Mouse (Mus musculus) heart, postnatal 14 days (tissue): ENCODE data around the gene Zfp689. TPM values are rescaled to one million over a fixed set of nuclear protein-coding genes. Genes with fewer than 3 reads are reported as not detected.
"Not testable (repeated sequence)": the region's sequence is repeated elsewhere in the genome, so short reads cannot be mapped to it uniquely, and the experiment has no call there.

Source experiments
- DNase-seq, 2 experiments: peaks; one replicate each; pipeline ENCODE4 v3.0.0; 2021 to 2022
- intact Hi-C: fragments of 180-260 bp; cut with DNase I; formaldehyde crosslinking; loops from one replicate; pipeline ENCODE4 v1.15.1; 2025
- long read RNA-seq, 2 experiments: library from polyadenylated mRNA; stranded (forward); transcript quantifications; one replicate each; pipeline ENCODE4 v2.0.0; 2021
- total RNA-seq, 2 experiments: library from RNA; stranded (reverse); gene quantifications; 2 replicates each; pipeline ENCODE4 v1.2.3; 2021

The Zfp689 gene
- total RNA-seq = 1 to 10 TPM; 1.4 to 1.6 TPM
- long read RNA-seq, experiment 1, transcript Zfp689-201 (3 exons, 3,621 nt) = major isoform, 5 of 7 reads
- long read RNA-seq, experiment 1, partial matches to known transcripts = 0 of 7 reads
- long read RNA-seq, experiment 1, other reads (novel, unspliced or antisense) = 2 of 7 reads
- long read RNA-seq, experiment 2, partial matches to known transcripts = 0 of 2 reads
- long read RNA-seq, experiment 2, other reads (novel, unspliced or antisense) = 0 of 2 reads

- intact Hi-C loops = no loop called here
- DNase-seq = peak; percentile 86 to 93
Observed at GRCm38 (mm10) chr7:127448521-127449300, at the start of gene Zfp689. Gene Zfp689, minus strand, starts transcription at chr7:127449158.

GRCm38 (mm10) chr7:127498407-127498806 lies 49.4 kb upstream of the Zfp689 start:
- intact Hi-C loops = loop anchor here (2.0 kb wide), 1 partner anchor 136 kb away; no protein-coding TSS in a partner anchor

GRCm38 (mm10) chr7:127497382-127497781 lies 48.4 kb upstream of the Zfp689 start:
- DNase-seq = no peak
- intact Hi-C loops = no loop called here

More at GRCm38 (mm10) chr7:127498407-127498806, 49.4 kb upstream of the Zfp689 start:
- peak; percentile 36 to 58 for DNase-seq

DNA sequence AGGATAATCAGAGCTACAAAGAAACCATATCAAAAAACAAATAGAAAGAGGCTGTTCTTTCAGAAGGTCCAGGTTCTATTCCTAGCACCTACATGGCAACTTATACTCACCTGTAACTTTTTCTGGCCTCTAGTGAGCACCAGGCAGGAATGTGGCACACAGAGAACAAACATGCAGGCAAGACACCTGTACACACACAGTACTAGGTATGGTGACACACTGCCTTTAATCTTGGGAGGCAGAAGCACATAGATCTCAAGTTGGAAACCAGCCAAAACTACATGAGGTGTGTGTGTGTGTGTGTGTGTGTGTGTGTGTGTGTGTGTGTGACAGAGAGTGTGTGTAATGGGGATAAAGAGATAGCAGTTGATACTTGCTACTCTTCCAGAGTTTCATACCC lies 45.7 kb upstream of the Zfp689 start:
- intact Hi-C loops = no loop called here

GRCm38 (mm10) chr7:127491846-127492245 lies 42.9 kb upstream of the Zfp689 start:
- intact Hi-C loops = no loop called here
- no peak for DNase-seq

More for the DNA sequence above, 45.7 kb upstream of the Zfp689 start:
- DNase-seq = no peak

DNA sequence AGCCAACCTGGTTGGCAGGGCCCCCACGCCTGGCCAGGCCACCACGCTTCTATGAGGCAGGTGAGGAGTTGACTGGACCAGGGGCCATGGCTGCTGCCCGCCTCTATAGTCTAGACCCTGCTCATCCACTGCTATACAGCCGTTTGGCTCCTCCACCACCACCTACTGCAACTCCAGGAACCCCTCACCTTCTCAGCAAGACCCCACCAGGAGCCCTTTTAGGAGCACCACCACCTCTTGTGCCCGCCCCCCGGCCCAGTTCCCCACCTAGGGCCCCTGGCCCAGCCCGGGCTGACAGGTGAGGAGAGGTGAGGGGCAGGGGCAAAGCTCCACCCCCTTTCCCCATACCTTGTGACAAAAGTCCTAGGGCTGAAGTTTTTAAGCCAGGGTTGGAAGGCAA lies 41.0 kb upstream of the Zfp689 start:
- intact Hi-C loops = no loop called here

DNA sequence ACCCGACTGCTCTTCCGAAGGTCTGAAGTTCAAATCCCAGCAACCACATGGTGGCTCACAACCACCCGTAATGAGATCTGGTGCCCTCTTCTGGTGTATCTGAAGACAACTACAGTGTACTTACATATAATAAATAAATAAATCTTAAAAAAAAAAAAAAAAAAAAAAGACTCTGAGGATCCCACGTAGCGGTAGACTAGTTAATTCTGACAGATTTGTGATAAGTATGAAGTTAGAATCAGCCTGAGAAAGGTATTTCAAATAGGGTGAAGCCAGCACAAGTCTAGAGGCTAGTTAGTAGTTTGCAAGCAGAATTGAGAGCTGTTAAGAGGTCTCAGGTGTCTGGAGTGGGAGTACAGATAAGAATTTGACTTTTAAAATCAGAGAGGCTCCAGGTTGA lies 39.4 kb upstream of the Zfp689 start:
- DNase-seq, intact Hi-C loops: not testable (repeated sequence)

More for the DNA sequence above, 41.0 kb upstream of the Zfp689 start:
- DNase-seq = no peak

GRCm38 (mm10) chr7:127485416-127485815 lies 36.5 kb upstream of the Zfp689 start:
- DNase-seq = no peak
- intact Hi-C loops = no loop called here

- DNase-seq = no peak
- intact Hi-C loops = loop anchor here (5.0 kb wide), 1 partner anchor 168 kb away; no protein-coding TSS in a partner anchor
Observed at GRCm38 (mm10) chr7:127480321-127480720, 31.4 kb upstream of the Zfp689 start.

- DNase-seq = peak in 1 of 2 experiments; percentile 34
- intact Hi-C loops = loop anchor here (5.0 to 10.0 kb wide), 2 partner anchors 167 to 685 kb away; partner anchors contain the start of genes Fam57b and Ppp4c
Observed at GRCm38 (mm10) chr7:127479318-127480225, 30.6 kb upstream of the Zfp689 start.

GRCm38 (mm10) chr7:127478635-127479317 lies 29.8 kb upstream of the Zfp689 start, which contains the start of gene Fbrs:
Gene Fbrs, plus strand, starts transcription at chr7:127479199.
- peak; percentile 98 for DNase-seq
- intact Hi-C loops = loop anchor here (10.0 kb wide), 1 partner anchor 684 kb away; the partner anchor contains the start of genes Fam57b and Ppp4c

DNA sequence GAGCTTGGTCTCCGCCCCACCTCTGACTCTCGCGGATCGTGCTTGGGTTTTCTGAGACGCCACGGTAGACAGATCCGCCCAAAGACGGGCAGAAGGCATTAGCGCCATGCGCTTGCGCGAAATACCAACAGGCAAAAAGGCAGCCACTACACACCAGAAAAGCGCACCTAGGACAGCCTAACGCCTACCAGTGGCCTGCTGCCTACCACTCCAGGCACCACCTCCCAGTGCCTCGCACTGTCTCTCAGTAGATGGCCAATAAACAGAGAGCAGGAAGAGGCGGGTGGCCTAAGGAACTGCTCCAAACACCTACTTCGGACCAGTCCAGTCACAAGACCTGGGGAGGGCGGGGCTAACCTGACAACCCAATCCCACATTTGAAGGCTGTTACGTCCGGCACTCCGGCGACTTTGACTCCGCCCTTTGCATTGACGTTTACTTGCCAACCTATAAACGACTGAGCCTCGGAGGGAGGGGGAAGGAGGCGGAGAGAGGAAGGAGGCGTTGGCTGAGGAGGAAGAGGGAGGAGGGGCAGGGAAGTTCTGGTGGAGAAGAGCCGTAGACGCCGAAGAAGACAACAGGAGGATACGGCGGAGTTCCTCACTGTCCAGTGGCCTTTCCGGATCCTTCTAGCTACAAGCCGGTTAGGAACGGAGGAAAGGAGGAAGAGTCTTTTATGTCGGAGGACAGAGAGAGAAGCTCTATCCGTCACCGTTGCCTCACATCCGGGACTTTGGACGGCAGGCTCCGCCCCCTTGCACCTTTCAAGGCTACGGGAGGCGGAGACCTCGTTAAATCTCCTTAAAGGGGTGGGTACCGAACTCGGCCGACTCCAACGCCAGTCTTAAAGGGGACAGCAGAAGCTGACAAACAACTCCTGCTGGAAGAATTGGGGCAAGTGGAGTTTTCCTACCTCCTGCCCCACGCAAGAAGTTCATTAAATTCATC lies 29.0 kb upstream of the Zfp689 start:
- intact Hi-C loops = loop anchor here (10.0 kb wide), 1 partner anchor 683 kb away; the partner anchor contains the start of genes Fam57b and Ppp4c
- peak; percentile 97 to 98 for DNase-seq

GRCm38 (mm10) chr7:127476855-127477254 lies 27.9 kb upstream of the Zfp689 start:
- intact Hi-C loops = loop anchor here (10.0 kb wide), 1 partner anchor 682 kb away; the partner anchor contains the start of genes Fam57b and Ppp4c
- DNase-seq = no peak

DNA sequence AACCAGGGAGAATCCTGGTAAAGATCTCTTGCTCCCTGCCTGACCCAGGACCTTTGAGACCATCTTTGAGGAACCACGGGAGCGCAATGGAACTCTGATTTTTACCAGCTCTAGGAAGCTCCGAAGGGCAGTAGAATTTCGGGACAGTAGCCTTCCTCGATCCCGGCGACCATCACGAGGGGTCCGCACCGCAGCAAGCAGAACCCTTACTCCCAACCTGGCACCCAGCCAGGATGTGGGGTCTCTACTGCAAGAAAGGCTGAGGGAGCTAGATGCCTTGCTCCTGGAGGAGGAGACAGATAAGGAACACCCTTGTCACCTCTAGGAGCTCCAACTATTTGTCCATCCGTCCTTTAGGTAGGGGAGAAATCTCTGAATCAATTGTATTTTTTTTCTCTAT lies 27.4 kb upstream of the Zfp689 start:
- no peak for DNase-seq
- intact Hi-C loops = loop anchor here (10.0 kb wide), 1 partner anchor 682 kb away; the partner anchor contains the start of genes Fam57b and Ppp4c

GRCm38 (mm10) chr7:127475186-127475740 lies 26.3 kb upstream of the Zfp689 start:
- intact Hi-C loops = loop anchor here (10.0 kb wide), 1 partner anchor 680 kb away; the partner anchor contains the start of genes Fam57b and Ppp4c
- DNase-seq = no peak

- DNase-seq = no peak
- intact Hi-C loops = loop anchor here (5.0 to 10.0 kb wide), 2 partner anchors 52 to 680 kb away; partner anchors contain the start of genes Fam57b, Ppp4c and Zfp688
Observed at GRCm38 (mm10) chr7:127474378-127475070, 25.6 kb upstream of the Zfp689 start.

DNA sequence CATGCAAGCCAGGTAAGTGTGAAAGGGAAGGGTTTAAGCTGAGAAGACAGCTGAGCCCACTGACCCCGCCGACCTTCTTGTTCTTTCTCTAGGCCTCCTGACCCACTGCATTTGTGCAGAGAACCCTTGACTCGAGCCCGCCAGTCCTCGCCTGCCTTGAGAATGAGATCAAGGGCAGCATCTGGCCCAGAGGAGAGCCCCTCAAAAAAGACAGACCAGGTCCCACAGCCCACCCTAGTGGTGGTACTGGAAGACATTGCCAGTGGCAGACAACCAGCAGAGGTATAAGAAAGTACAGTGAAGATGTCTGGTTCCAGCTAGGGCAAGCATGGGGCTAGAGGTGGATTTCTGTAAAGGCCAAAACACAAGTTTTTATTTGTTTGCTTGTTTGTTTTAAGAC lies 24.7 kb upstream of the Zfp689 start:
- intact Hi-C loops = loop anchor here (5.0 to 10.0 kb wide), 2 partner anchors 51 to 679 kb away; partner anchors contain the start of genes Fam57b, Ppp4c and Zfp688
- DNase-seq = no peak
